Mouse (Mus musculus) lung, postnatal 25 days (tissue): Measurements from ENCODE around the gene Fosb.
"Not testable (repeated sequence)": the region's sequence is repeated elsewhere in the genome, so short reads cannot be mapped to it uniquely, and the experiment has no call there.

ENCODE experiments used
- DNase-seq: peaks from one replicate; pipeline ENCODE4 v3.0.0; 2022; ENCODE audit warnings: low spot score

Gene Fosb

GRCm38 (mm10) chr7:19281680-19282304, 28.1 kb downstream of the Fosb start:
- DNase-seq, result not testable (repeated sequence)

- DNase-seq, result no peak
Observed at GRCm38 (mm10) chr7:19279581-19280114, 30.2 kb downstream of the Fosb start, which contains the start of gene Ppm1n. Gene Ppm1n, minus strand, starts transcription at chr7:19280064.

- no peak for DNase-seq
Observed at GRCm38 (mm10) chr7:19279052-19279451, 30.8 kb downstream of the Fosb start.

GRCm38 (mm10) chr7:19276253-19276652, 33.6 kb downstream of the Fosb start:
- no peak for DNase-seq

- DNase-seq, result peak; percentile 86
Observed at GRCm38 (mm10) chr7:19272173-19272764, 37.6 kb downstream of the Fosb start.

- DNase-seq, result peak; percentile 91
Observed at GRCm38 (mm10) chr7:19271238-19272172, 38.3 kb downstream of the Fosb start, which contains the start of gene Vasp. Gene Vasp, minus strand, starts transcription at chr7:19271817.

GRCm38 (mm10) chr7:19270509-19271237, 39.2 kb downstream of the Fosb start:
- no peak for DNase-seq

GRCm38 (mm10) chr7:19269721-19270441, 40.0 kb downstream of the Fosb start:
- peak; percentile 80 for DNase-seq

- peak; percentile 73 for DNase-seq
Observed at GRCm38 (mm10) chr7:19268993-19269681, 40.7 kb downstream of the Fosb start.

GRCm38 (mm10) chr7:19267051-19267450, 42.8 kb downstream of the Fosb start:
- peak; percentile 52 for DNase-seq

- peak; percentile 47 for DNase-seq
Observed at GRCm38 (mm10) chr7:19265928-19266822, 43.7 kb downstream of the Fosb start.

GRCm38 (mm10) chr7:19265147-19265546, 44.7 kb downstream of the Fosb start:
- no peak for DNase-seq

- no peak for DNase-seq
Observed at GRCm38 (mm10) chr7:19258336-19258735, 51.5 kb downstream of the Fosb start.

- peak; percentile 90 for DNase-seq
Observed at GRCm38 (mm10) chr7:19257390-19258022, 52.3 kb downstream of the Fosb start.

GRCm38 (mm10) chr7:19256567-19256966, 53.3 kb downstream of the Fosb start:
- DNase-seq, result no peak

- DNase-seq, result no peak
Observed at GRCm38 (mm10) chr7:19255395-19255794, 54.5 kb downstream of the Fosb start.

- no peak for DNase-seq
Observed at GRCm38 (mm10) chr7:19253437-19253836, 56.4 kb downstream of the Fosb start.
